Mouse (Mus musculus) CH12.LX (cell line): ENCODE measurements around the gene Ppig. TPM values are rescaled to one million over a fixed set of nuclear protein-coding genes. Genes with fewer than 3 reads are reported as not detected.

Experiments used
- DNase-seq: peaks from one replicate; pipeline ENCODE4 v3.0.0-alpha.2; 2013; ENCODE audit errors: extremely low read depth
- H3K27ac ChIP-seq: 2 replicates; pipeline ENCODE4 v1.5.1; 2012; ENCODE audit warnings: low read depth, mild to moderate bottlenecking, control low read depth, moderate library complexity; ENCODE audit not compliant: insufficient read depth
- H3K27me3 ChIP-seq: replicated peaks from 2 replicates; pipeline ENCODE3; 2012; ENCODE audit warnings: inconsistent platforms
- H3K36me3 ChIP-seq, 2 experiments: replicated peaks in 1 of 2; 2 replicates each; pipeline versions ENCODE3 to v1.6.1; 2012; ENCODE audit warnings: inconsistent platforms in 1 of 2, low read length in 1 of 2, mild to moderate bottlenecking in 1 of 2, mixed read lengths in 1 of 2, moderate library complexity in 1 of 2; ENCODE audit not compliant: control insufficient read depth in 1 of 2, insufficient read depth in 1 of 2
- H3K4me1 ChIP-seq, 2 experiments: 2 replicates each; pipeline ENCODE4 v1.6.1; 2012; ENCODE audit warnings: inconsistent platforms in 1 of 2, moderate library complexity in 1 of 2; ENCODE audit not compliant: insufficient read depth in 2 of 2, control insufficient read depth in 1 of 2
- H3K4me2 ChIP-seq: 2 replicates; pipeline ENCODE4 v1.6.1; 2012; ENCODE audit warnings: low read depth, mild to moderate bottlenecking, control low read depth; ENCODE audit not compliant: poor library complexity, insufficient read depth, severe bottlenecking
- H3K4me3 ChIP-seq, 3 experiments: fragments of 150-350 bp in 1 of 3; sonication (generic) in 1 of 3; replicated peaks in 1 of 3; 2 replicates each; pipeline versions ENCODE3 to v1.5.1; 2011 to 2012; ENCODE audit warnings: low read depth in 2 of 3, low read length in 2 of 3, mild to moderate bottlenecking in 2 of 3, moderate library complexity in 2 of 3, control low read depth in 1 of 3, improper control_type of control experiment in 1 of 3, inconsistent platforms in 1 of 3, mixed read lengths in 1 of 3; ENCODE audit not compliant: poor library complexity in 1 of 3
- H3K79me2 ChIP-seq: replicated peaks from 2 replicates; pipeline ENCODE4 v1.6.1; 2012; ENCODE audit warnings: mild to moderate bottlenecking, moderate library complexity; ENCODE audit not compliant: control insufficient read depth, poor library complexity, insufficient read depth, severe bottlenecking; ENCODE audit errors: extremely low read depth
- H3K9ac ChIP-seq: 2 replicates; pipeline ENCODE4 v1.6.1; 2012; ENCODE audit warnings: low read depth, mild to moderate bottlenecking, control low read depth, moderate library complexity; ENCODE audit not compliant: insufficient read depth
- H3K9me3 ChIP-seq: replicated peaks from 2 replicates; pipeline ENCODE3; 2012; ENCODE audit warnings: low read length, inconsistent platforms, mixed read lengths
- CHD2 ChIP-seq: IDR thresholded peaks from 2 replicates; pipeline ENCODE4 v1.6.1; 2011; ENCODE audit warnings: low read length, improper control_type of control experiment
- CTCF ChIP-seq, 2 experiments: IDR thresholded peaks in 1 of 2; conservative IDR thresholded peaks in 1 of 2; 2 replicates each; pipeline ENCODE4 v1.5.1; 2011 to 2012; ENCODE audit warnings: low read depth in 2 of 2, low read length in 2 of 2, improper control_type of control experiment in 1 of 2, inconsistent platforms in 1 of 2, mild to moderate bottlenecking in 1 of 2, moderate library complexity in 1 of 2
- E2F4 ChIP-seq: IDR thresholded peaks from 2 replicates; pipeline ENCODE4 v1.6.1; 2011; ENCODE audit warnings: low read depth, low read length, improper control_type of control experiment; ENCODE audit not compliant: insufficient replicate concordance
- ELF1 ChIP-seq: IDR thresholded peaks from 2 replicates; pipeline ENCODE4 v1.6.1; 2014; ENCODE audit warnings: low read depth, mild to moderate bottlenecking, inconsistent platforms, low read length, improper control_type of control experiment
- EP300 ChIP-seq: IDR thresholded peaks from 2 replicates; pipeline ENCODE4 v1.6.1; 2011; ENCODE audit warnings: low read length, improper control_type of control experiment
- ETS1 ChIP-seq: conservative IDR thresholded peaks from 2 replicates; pipeline ENCODE4 v1.6.1; 2012; ENCODE audit warnings: low read depth, mild to moderate bottlenecking, inconsistent platforms, low read length, improper control_type of control experiment, moderate library complexity
- HCFC1 ChIP-seq: IDR thresholded peaks from 2 replicates; pipeline ENCODE4 v1.6.1; 2012; ENCODE audit warnings: low read depth, mild to moderate bottlenecking, inconsistent platforms, low read length, improper control_type of control experiment
- IRF4 ChIP-seq: IDR thresholded peaks from 2 replicates; pipeline ENCODE4 v1.6.1; 2014; ENCODE audit warnings: low read depth, mild to moderate bottlenecking, inconsistent platforms, low read length, improper control_type of control experiment
- JUN ChIP-seq: IDR thresholded peaks from 2 replicates; pipeline ENCODE4 v1.6.1; 2011; ENCODE audit warnings: low read depth, mild to moderate bottlenecking, low read length, improper control_type of control experiment, moderate library complexity; ENCODE audit not compliant: insufficient read depth
- KAT2A ChIP-seq: IDR thresholded peaks from 2 replicates; pipeline ENCODE4 v1.6.1; 2012; ENCODE audit warnings: low read length, improper control_type of control experiment, inconsistent platforms; ENCODE audit not compliant: insufficient replicate concordance
- MAFK ChIP-seq: IDR thresholded peaks from 2 replicates; pipeline ENCODE4 v1.6.1; 2011; ENCODE audit warnings: low read length, improper control_type of control experiment; ENCODE audit not compliant: insufficient replicate concordance
- MAX ChIP-seq: IDR thresholded peaks from 2 replicates; pipeline ENCODE4 v1.6.1; 2011; ENCODE audit warnings: low read length, improper control_type of control experiment
- MEF2A ChIP-seq: IDR thresholded peaks from 2 replicates; pipeline ENCODE4 v1.6.1; 2014; ENCODE audit warnings: low read depth, mild to moderate bottlenecking, inconsistent platforms, low read length, improper control_type of control experiment, borderline replicate concordance
- MXI1 ChIP-seq: IDR thresholded peaks from 2 replicates; pipeline ENCODE4 v1.6.1; 2011; ENCODE audit warnings: mild to moderate bottlenecking, low read depth, low read length, improper control_type of control experiment
- MYC ChIP-seq: IDR thresholded peaks from 2 replicates; pipeline ENCODE4 v1.6.1; 2011; ENCODE audit warnings: low read depth, mild to moderate bottlenecking, improper control_type of control experiment, low read length
- NRF1 ChIP-seq: IDR thresholded peaks from 2 replicates; pipeline ENCODE4 v1.6.1; 2014; ENCODE audit warnings: low read depth, mild to moderate bottlenecking, inconsistent platforms, low read length, improper control_type of control experiment, moderate library complexity
- PAX5 ChIP-seq: IDR thresholded peaks from 2 replicates; pipeline ENCODE4 v1.6.1; 2012; ENCODE audit warnings: low read length, inconsistent platforms, mixed read lengths
- POLR2A ChIP-seq: IDR thresholded peaks from 2 replicates; pipeline ENCODE4 v1.6.1; 2011; ENCODE audit warnings: low read depth, mild to moderate bottlenecking, improper control_type of control experiment, low read length
- POLR2AphosphoS2 ChIP-seq: IDR thresholded peaks from 2 replicates; pipeline ENCODE4 v1.6.1; 2011; ENCODE audit warnings: low read depth, low read length, improper control_type of control experiment
- SIN3A ChIP-seq: IDR thresholded peaks from 2 replicates; pipeline ENCODE4 v1.6.1; 2012; ENCODE audit warnings: low read length, improper control_type of control experiment, inconsistent platforms
- SMC3 ChIP-seq: IDR thresholded peaks from 2 replicates; pipeline ENCODE4 v1.6.1; 2011; ENCODE audit warnings: low read depth, low read length, improper control_type of control experiment
- TBP ChIP-seq: conservative IDR thresholded peaks from 2 replicates; pipeline ENCODE4 v1.6.1; 2011; ENCODE audit warnings: low read depth, low read length, improper control_type of control experiment
- UBTF ChIP-seq: IDR thresholded peaks from 2 replicates; pipeline ENCODE4 v1.6.1; 2012; ENCODE audit warnings: low read depth, mild to moderate bottlenecking, inconsistent platforms, low read length, improper control_type of control experiment, moderate library complexity
- USF2 ChIP-seq: conservative IDR thresholded peaks from 2 replicates; pipeline ENCODE4 v1.6.1; 2011; ENCODE audit warnings: low read depth, low read length, improper control_type of control experiment
- ZC3H11A ChIP-seq: IDR thresholded peaks from 2 replicates; pipeline ENCODE4 v1.6.1; 2012; ENCODE audit warnings: low read depth, mild to moderate bottlenecking, inconsistent platforms, low read length, improper control_type of control experiment
- ZMIZ1 ChIP-seq: IDR thresholded peaks from 2 replicates; pipeline ENCODE4 v1.6.1; 2012; ENCODE audit warnings: low read depth, mild to moderate bottlenecking, inconsistent platforms, low read length, improper control_type of control experiment
- ZNF384 ChIP-seq: IDR thresholded peaks from 2 replicates; pipeline ENCODE4 v1.6.1; 2012; ENCODE audit warnings: low read depth, low read length, improper control_type of control experiment, inconsistent platforms
- dilution Hi-C: fragments of 300-500 bp; cut with MboI; formaldehyde crosslinking; loops from 2 replicates; pipeline ENCODE4 v1.14.3; 2020; ENCODE audit warnings: low sequenced_read_pairs; ENCODE audit not compliant: extremely low pct_unique_long_range_greater_than_20kb, extremely low pct_ligation_motif_present
- in situ Hi-C: fragments of 300-500 bp; cut with MboI; formaldehyde crosslinking; loops from 3 replicates; pipeline ENCODE4 v1.14.3; 2019; ENCODE audit warnings: low sequenced_read_pairs, low pct_ligation_motif_present, low pct_unique_long_range_greater_than_20kb, mixed read lengths
- polyA plus RNA-seq: library from polyadenylated mRNA; unstranded; fragments of >175 nt; gene quantifications from 2 replicates; pipeline ENCODE4 v1.2.1, GENCODE M21; 2012; ENCODE audit warnings: low read depth; ENCODE audit not compliant: insufficient read length
- total RNA-seq, 2 experiments: library from RNA; depleted of rRNA; stranded (reverse); fragments of 300-350 nt in 1 of 2; fragments of >200 nt in 1 of 2; gene quantifications; 2 replicates each; pipeline ENCODE4 v1.2.3; 2012 to 2014

Gene Ppig
- total and polyA plus RNA-seq, 3 experiments = 10.3 to 180 (median 12.9) TPM

DNA sequence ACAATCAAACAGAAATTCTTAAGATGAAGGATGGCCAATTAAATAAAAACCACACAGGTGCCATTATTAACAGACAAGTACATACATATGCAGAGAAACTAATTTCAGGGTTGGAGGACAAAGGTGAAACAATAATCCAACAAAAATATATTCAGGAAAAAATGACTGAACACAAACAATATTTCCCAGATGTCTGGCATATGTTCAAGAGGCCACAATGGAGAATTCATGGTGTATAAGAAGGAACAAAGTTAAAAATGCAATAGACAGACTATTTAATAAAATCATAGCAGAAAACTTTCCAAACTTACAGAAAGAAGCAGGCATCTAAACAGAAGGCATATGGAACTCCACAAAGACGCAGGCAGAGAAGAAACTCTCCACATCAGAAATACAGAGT lies 42.4 kb downstream of the Ppig start:
- Histone ChIP-seq H3K4me2 (no peak overlapping the region), H3K4me1 (no peaks in the 10 kb centered on the region), H3K36me3 (peaks cover 0 to 14% of the 10 kb centered on the region in 2 experiments), H3K27ac (no peak overlapping the region), H3K9ac (no peak overlapping the region), H3K79me2 (no peaks in the 10 kb centered on the region), H3K9me3 (no peaks in the 10 kb centered on the region), H3K27me3 (no peaks in the 10 kb centered on the region), H3K4me3 (no peak overlapping the region)
- TF ChIP-seq ZNF384 = no peak
- no peak for TF ChIP-seq IRF4
- no peak for TF ChIP-seq E2F4
- no peak for TF ChIP-seq SIN3A
- TF ChIP-seq HCFC1 = no peak
- no peak for TF ChIP-seq MEF2A
- TF ChIP-seq ZMIZ1 = no peak
- TF ChIP-seq NRF1 = no peak
- TF ChIP-seq ETS1 = no peak
- TF ChIP-seq MAFK = no peak
- TF ChIP-seq TBP = no peak
- TF ChIP-seq CHD2 = no peak
- no peak for TF ChIP-seq ELF1
- no peak for TF ChIP-seq POLR2A
- TF ChIP-seq POLR2AphosphoS2 = no peak
- in situ Hi-C loops (no loop called here), dilution Hi-C loops (no loop called here)
- DNase-seq = no peak

GRCm38 (mm10) chr2:69773331-69773730 lies 51.0 kb downstream of the Ppig start:
- Histone ChIP-seq H3K9ac (no peak overlapping the region), H3K79me2 (no peaks in the 10 kb centered on the region), H3K36me3 (peaks cover 2 to 27% of the 10 kb centered on the region in 2 experiments), H3K9me3 (peaks cover 7% of the 10 kb centered on the region), H3K4me3 (no peak overlapping the region), H3K27me3 (no peaks in the 10 kb centered on the region), H3K4me2 (no peak overlapping the region), H3K4me1 (peaks cover under 1 to 13% of the 10 kb centered on the region in 2 experiments; a peak in 3 of 4 replicates), H3K27ac (no peak overlapping the region)
- in situ Hi-C loops = no loop called here
- TF ChIP-seq ZMIZ1 = no peak
- no peak for TF ChIP-seq KAT2A
- no peak for TF ChIP-seq SMC3
- TF ChIP-seq CTCF (conservative IDR thresholded peaks at IDR 0.05 in 1 of 2, IDR thresholded peaks at IDR 0.05 in 1 of 2; ENCODE audit: low read depth in 2 of 2, low read length in 2 of 2) = no peak
- TF ChIP-seq POLR2AphosphoS2 = no peak
- no peak for TF ChIP-seq ZNF384
- no peak for TF ChIP-seq PAX5
- TF ChIP-seq POLR2A = no peak
- TF ChIP-seq EP300 = no peak
- TF ChIP-seq UBTF = no peak
- TF ChIP-seq NRF1 = no peak
- no peak for TF ChIP-seq TBP
- TF ChIP-seq MXI1 = no peak
- TF ChIP-seq JUN = no peak
- no peak for TF ChIP-seq USF2
- no peak for TF ChIP-seq E2F4
- no peak for TF ChIP-seq ZC3H11A
- TF ChIP-seq MAX = no peak
- TF ChIP-seq MYC = no peak
- TF ChIP-seq SIN3A = no peak
- DNase-seq = no peak
- dilution Hi-C loops = no loop called here
